Mouse (Mus musculus): Measurements from ENCODE around the gene Nsun2. TPM values are rescaled to one million over a fixed set of nuclear protein-coding genes. Genes with fewer than 3 reads are reported as not detected.
A peak's percentile ranks its signal among the peaks of the same experiment; 100 is the strongest.
"Not testable (repeated sequence)": the region's sequence is repeated elsewhere in the genome, so short reads cannot be mapped to it uniquely, and the experiment has no call there.

Nsun2 gene
- total RNA-seq, 2 experiments from 2014 or later, result 85.3 to 88.4 TPM

GRCm38 (mm10) chr13:69549980-69550379, 16.4 kb downstream of the Nsun2 start:
- no peak for DNase-seq (ENCODE audit: low spot score in 2 of 2)

- no peak for DNase-seq (ENCODE audit: low spot score in 2 of 2)
These were observed 17.3 kb downstream of the Nsun2 start for GRCm38 (mm10) chr13:69550831-69551230.

GRCm38 (mm10) chr13:69553024-69553423, 19.5 kb downstream of the Nsun2 start:
- peak in 1 of 2 experiments; percentile 48 for DNase-seq (ENCODE audit: low spot score in 2 of 2)

GRCm38 (mm10) chr13:69554255-69554654, 20.7 kb downstream of the Nsun2 start:
- no peak for DNase-seq (ENCODE audit: low spot score in 2 of 2)

- DNase-seq (ENCODE audit: low spot score in 2 of 2), result no peak
These were observed 21.5 kb downstream of the Nsun2 start for GRCm38 (mm10) chr13:69555045-69555444.

- DNase-seq (ENCODE audit: low spot score in 2 of 2), result no peak
These were observed 22.5 kb downstream of the Nsun2 start for GRCm38 (mm10) chr13:69555957-69556482.

- no peak for DNase-seq (ENCODE audit: low spot score in 2 of 2)
These were observed 23.2 kb downstream of the Nsun2 start for GRCm38 (mm10) chr13:69556728-69557127.

GRCm38 (mm10) chr13:69558098-69558660, 24.6 kb downstream of the Nsun2 start:
- DNase-seq (ENCODE audit: low spot score in 2 of 2), result no peak

- DNase-seq (ENCODE audit: low spot score in 2 of 2), result no peak
These were observed 25.9 kb downstream of the Nsun2 start for GRCm38 (mm10) chr13:69559291-69559961.

GRCm38 (mm10) chr13:69562004-69562403, 28.5 kb downstream of the Nsun2 start:
- no peak for DNase-seq (ENCODE audit: low spot score in 2 of 2)

GRCm38 (mm10) chr13:69562654-69563574, 29.4 kb downstream of the Nsun2 start:
- no peak for DNase-seq (ENCODE audit: low spot score in 2 of 2)

GRCm38 (mm10) chr13:69563905-69564304, 30.4 kb downstream of the Nsun2 start:
- DNase-seq (ENCODE audit: low spot score in 2 of 2), result no peak

GRCm38 (mm10) chr13:69564573-69564972, 31.0 kb downstream of the Nsun2 start:
- DNase-seq (ENCODE audit: low spot score in 2 of 2), result no peak

GRCm38 (mm10) chr13:69565401-69565800, 31.9 kb downstream of the Nsun2 start:
- DNase-seq (ENCODE audit: low spot score in 2 of 2), result not testable (repeated sequence)

GRCm38 (mm10) chr13:69569201-69569600, 35.7 kb downstream of the Nsun2 start:
- DNase-seq (ENCODE audit: low spot score in 2 of 2), result no peak

- DNase-seq (ENCODE audit: low spot score in 2 of 2), result no peak
These were observed 39.0 kb downstream of the Nsun2 start for GRCm38 (mm10) chr13:69572594-69572993.

- DNase-seq (ENCODE audit: low spot score in 2 of 2), result no peak
These were observed 43.1 kb downstream of the Nsun2 start for GRCm38 (mm10) chr13:69576676-69577075.

GRCm38 (mm10) chr13:69577181-69577834, 43.8 kb downstream of the Nsun2 start:
- DNase-seq (ENCODE audit: low spot score in 2 of 2), result no peak

- DNase-seq (ENCODE audit: low spot score in 2 of 2), result no peak
These were observed 48.9 kb downstream of the Nsun2 start for GRCm38 (mm10) chr13:69582411-69582810.

- DNase-seq (ENCODE audit: low spot score in 2 of 2), result no peak
These were observed 50.0 kb downstream of the Nsun2 start for GRCm38 (mm10) chr13:69583591-69583990.

GRCm38 (mm10) chr13:69585828-69586227, 52.3 kb downstream of the Nsun2 start:
- DNase-seq (ENCODE audit: low spot score in 2 of 2), result no peak
